Mouse (Mus musculus) heart, embryonic 15.5 days (tissue): ENCODE measurements around the gene Psmc3ip. TPM values are rescaled to one million over a fixed set of nuclear protein-coding genes. Genes with fewer than 3 reads are reported as not detected.

Source experiments
- ATAC-seq: fragments of 200-750 bp; cut with Nextera tagmentation; replicated peaks from 2 replicates; pipeline ENCODE4 v1.8.0; 2017; ENCODE audit warnings: low read depth, moderate TSS enrichment; ENCODE audit not compliant: insufficient number of reproducible peaks, insufficient read depth, low FRiP score
- H3K27ac ChIP-seq: fragments of 300-500 bp; sonication (generic); 2 replicates; pipeline ENCODE4 v1.5.1; 2015; ENCODE audit warnings: mild to moderate bottlenecking, inconsistent platforms
- H3K27me3 ChIP-seq: fragments of 300-500 bp; sonication (generic); 2 replicates; pipeline ENCODE4 v1.6.1; 2015; ENCODE audit warnings: inconsistent platforms
- H3K36me3 ChIP-seq: fragments of 300-500 bp; sonication (generic); 2 replicates; pipeline ENCODE4 v1.6.1; 2015; ENCODE audit warnings: mild to moderate bottlenecking, inconsistent platforms
- H3K4me1 ChIP-seq: fragments of 300-500 bp; sonication (generic); replicated peaks from 2 replicates; pipeline ENCODE4 v1.6.1; 2015; ENCODE audit warnings: inconsistent platforms
- H3K4me2 ChIP-seq: fragments of 300-500 bp; sonication (generic); 2 replicates; pipeline ENCODE4 v1.6.1; 2015; ENCODE audit warnings: inconsistent platforms, mild to moderate bottlenecking, moderate library complexity
- H3K4me3 ChIP-seq: fragments of 300-500 bp; sonication (generic); 2 replicates; pipeline ENCODE4 v1.5.1; 2015; ENCODE audit warnings: mild to moderate bottlenecking, inconsistent platforms
- H3K9ac ChIP-seq: fragments of 300-500 bp; sonication (generic); 2 replicates; pipeline ENCODE4 v1.6.1; 2015; ENCODE audit warnings: mild to moderate bottlenecking, inconsistent platforms
- H3K9me3 ChIP-seq: fragments of 300-500 bp; sonication (generic); replicated peaks from 2 replicates; pipeline ENCODE4 v1.6.1; 2016; ENCODE audit warnings: inconsistent platforms
- WGBS: fragments of 180-500 bp; shearing (Covaris S2); methylation state at CpG from one replicate; pipeline ENCODE4 v1.1.7; 2015; ENCODE audit warnings: mixed read lengths; 5-methylcytosine and 5-hydroxymethylcytosine counted together
- polyA plus RNA-seq: library from polyadenylated mRNA; unstranded; fragments of >200 nt; fragmentation: Nextera tagmentation; extraction: Ambion mirVana; gene quantifications from 2 replicates; pipeline ENCODE4 v1.2.1, GENCODE M21; 2015

Psmc3ip gene
- polyA plus RNA-seq, 1 experiment from 2014 or later, result 16.6 TPM

DNA sequence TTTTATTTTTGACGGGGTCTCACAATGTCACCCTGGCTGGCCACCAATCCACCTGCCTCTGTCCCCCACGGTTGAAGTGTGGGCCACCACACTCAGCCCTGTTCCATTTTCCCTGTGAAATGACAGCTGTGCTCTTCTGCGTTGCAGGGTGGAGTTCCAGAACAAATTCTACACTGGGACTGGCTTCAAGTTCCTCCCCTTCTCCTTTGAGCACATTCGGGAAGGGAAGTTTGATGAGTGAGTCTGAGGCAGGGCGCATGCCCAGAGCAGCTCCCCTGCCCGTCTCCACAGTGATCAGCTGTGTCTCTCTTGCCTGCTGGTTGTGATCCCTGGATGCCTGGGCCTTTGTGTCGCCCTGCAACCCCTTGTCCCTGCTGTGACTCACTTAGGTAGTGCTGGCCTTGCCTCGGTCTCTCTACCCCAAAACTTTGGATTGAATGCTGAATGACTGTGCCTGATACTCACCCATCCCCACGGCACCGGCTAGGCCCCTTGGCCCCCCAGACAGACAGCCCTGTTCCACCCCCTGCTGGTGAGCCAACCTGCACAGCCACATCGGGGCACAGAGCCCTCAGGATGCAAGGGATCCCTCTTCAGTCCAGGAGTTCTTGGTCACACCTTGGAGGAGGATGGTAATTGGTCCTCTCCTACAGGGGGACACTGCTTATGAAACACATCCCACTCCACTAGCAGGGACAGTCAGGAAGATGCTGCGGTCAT is 32.9 kb downstream of the Psmc3ip start:
- Histone ChIP-seq H3K4me1 (peaks cover 94% of the 10 kb centered on the region), H3K9ac (0 out of 2 replicates have a peak overlapping the region, but pooled peaks have one; percentile 29), H3K4me3 (no peak overlapping the region), H3K36me3 (no peaks in the 10 kb centered on the region), H3K9me3 (no peaks in the 10 kb centered on the region), H3K4me2 (no peak overlapping the region), H3K27me3 (no peaks in the 10 kb centered on the region), H3K27ac (peak overlapping the region; percentile 98)
- ATAC-seq, result no peak
- 64% methylated on average over 12 of the region's 12 CpGs for whole genome bisulfite sequencing

DNA sequence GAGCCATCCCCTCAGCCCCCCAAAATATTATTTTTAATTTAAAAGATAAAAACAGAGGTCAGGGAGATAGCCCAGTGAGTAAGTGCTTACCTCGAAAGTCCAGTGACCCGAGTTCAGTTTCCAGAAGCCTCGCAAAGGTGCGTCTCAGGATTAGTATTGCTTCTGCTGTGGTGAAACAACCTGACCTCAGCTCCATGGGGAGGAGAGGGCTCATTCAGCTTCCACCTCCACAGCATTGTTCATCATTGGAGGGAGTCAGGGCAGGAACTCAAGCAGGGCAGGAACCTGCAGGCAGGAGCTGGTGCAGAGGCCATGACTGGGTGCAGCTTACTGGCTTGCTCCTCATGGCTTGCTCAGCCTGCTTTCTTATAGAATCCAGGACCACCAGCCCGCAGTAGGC is 34.2 kb downstream of the Psmc3ip start:
- ATAC-seq, result no peak

DNA sequence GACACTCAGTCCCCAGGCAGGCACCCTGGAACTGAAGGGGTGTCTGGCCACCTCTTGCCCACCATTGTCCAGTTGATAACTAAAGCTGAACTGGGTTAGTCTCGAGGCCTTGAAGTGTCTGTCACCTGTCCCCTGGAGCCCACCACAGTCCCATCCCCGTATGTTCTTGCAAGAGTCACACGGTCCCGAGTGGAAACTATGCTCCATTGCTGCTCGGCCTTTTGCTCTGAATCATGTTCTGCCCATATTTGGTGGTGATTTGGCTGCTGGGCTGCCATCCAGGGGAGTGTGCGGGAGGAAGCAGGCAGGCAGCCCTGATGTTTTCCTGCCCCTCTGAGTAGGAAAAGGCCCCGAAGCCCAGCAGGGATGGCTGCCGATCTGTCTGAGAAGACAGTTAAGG is 35.1 kb downstream of the Psmc3ip start:
- peak; percentile 11; the same call in 1 of the 2 replicates for ATAC-seq
- Histone ChIP-seq H3K36me3 (no peaks in the 10 kb centered on the region), H3K9me3 (no peaks in the 10 kb centered on the region), H3K27ac (peak overlapping the region; percentile 98), H3K4me3 (no peak overlapping the region), H3K27me3 (no peaks in the 10 kb centered on the region), H3K9ac (peak overlapping the region; percentile 31; the same call in 1 of the 2 replicates), H3K4me2 (no peak overlapping the region), H3K4me1 (peaks cover 99% of the 10 kb centered on the region)
- 12% methylated on average over 8 of the region's 8 CpGs for WGBS

More for the DNA sequence above, 34.2 kb downstream of the Psmc3ip start:
- H3K27ac ChIP-seq, result peak overlapping the region; percentile 98
- peaks cover 94% of the 10 kb centered on the region for H3K4me1 ChIP-seq
- no peaks in the 10 kb centered on the region for H3K27me3 ChIP-seq
- no peak overlapping the region for H3K4me3 ChIP-seq
- no peak overlapping the region for H3K9ac ChIP-seq
- no peaks in the 10 kb centered on the region for H3K9me3 ChIP-seq
- WGBS, result 76% methylated on average over 5 of the region's 5 CpGs
- no peak overlapping the region for H3K4me2 ChIP-seq
- no peaks in the 10 kb centered on the region for H3K36me3 ChIP-seq

DNA sequence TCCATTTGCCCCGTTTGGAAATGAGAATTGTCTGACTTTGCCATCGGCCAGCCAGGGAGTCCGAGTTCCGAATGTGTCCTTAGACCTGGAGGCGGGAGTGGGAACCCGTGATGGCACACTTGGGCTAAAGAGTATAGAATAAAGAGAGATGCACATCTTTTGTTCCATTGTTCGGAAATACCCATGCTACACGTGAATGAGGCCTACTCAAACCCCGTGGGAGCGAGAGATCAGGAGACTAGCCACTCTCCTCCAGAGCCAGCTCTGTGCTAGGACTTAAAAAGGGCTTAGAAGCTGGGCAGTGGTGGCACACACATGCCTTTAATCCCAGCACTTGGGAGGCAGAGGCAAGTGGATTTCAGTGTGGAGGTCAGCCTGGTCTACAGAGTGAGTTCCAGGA is 35.8 kb downstream of the Psmc3ip start:
- WGBS, result 79% methylated on average over 10 of the region's 10 CpGs
- Histone ChIP-seq H3K4me1 (peaks cover 93% of the 10 kb centered on the region), H3K9me3 (no peaks in the 10 kb centered on the region), H3K4me2 (no peak overlapping the region), H3K9ac (0 out of 2 replicates have a peak overlapping the region, but pooled peaks have one; percentile 19), H3K27me3 (no peaks in the 10 kb centered on the region), H3K4me3 (no peak overlapping the region), H3K36me3 (peaks cover under 1% of the 10 kb centered on the region; the same call in 1 of the 2 replicates), H3K27ac (peak overlapping the region; percentile 98)
- no peak for ATAC-seq

DNA sequence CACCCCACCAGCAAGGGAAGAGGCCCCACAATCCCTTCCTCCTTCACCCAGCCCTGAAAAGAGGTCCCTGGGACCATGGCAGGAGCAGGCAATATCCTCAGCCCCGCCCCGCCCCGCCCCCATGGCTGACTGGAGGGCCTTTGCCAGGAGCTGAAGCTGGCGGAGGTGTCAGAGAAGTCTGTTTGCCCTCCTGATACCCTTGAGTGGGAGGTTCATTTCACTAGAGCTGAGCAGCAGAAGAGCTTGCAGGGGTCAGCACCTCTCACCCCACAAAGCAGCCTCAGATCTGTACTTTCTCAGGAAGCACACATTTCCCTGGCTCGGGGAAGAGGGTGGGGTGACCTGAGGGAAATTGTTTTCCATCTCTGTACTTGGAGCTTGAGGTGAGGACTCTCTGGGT is 36.5 kb downstream of the Psmc3ip start:
- H3K4me1 ChIP-seq, result peaks cover 86% of the 10 kb centered on the region
- H3K9ac ChIP-seq, result peak overlapping the region; percentile 31; the same call in 1 of the 2 replicates
- no peak overlapping the region for H3K4me2 ChIP-seq
- no peaks in the 10 kb centered on the region for H3K9me3 ChIP-seq
- WGBS, result 29% methylated on average over 5 of the region's 5 CpGs
- H3K27ac ChIP-seq, result peak overlapping the region; percentile 98
- no peak for ATAC-seq
- peaks cover 8% of the 10 kb centered on the region for H3K36me3 ChIP-seq
- no peaks in the 10 kb centered on the region for H3K27me3 ChIP-seq
- no peak overlapping the region for H3K4me3 ChIP-seq

DNA sequence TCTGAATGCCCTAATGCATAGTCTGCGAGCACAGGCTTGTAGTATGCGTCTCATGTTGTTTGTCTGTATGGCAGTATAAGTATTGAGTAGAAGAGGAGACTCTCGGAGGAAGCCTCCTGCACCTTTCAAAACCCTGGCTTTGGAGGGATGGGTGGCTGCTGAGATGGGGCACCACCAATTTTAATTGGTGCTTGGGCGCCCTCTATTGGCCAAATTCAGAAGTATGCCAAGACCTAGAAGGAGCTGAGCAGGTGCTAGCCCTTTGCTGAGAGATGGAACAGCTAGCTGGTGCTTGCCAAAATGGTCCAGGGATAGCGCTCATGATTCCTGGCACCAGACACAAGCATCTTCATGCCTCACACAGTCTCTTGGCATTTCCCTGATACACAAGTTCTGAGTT is 37.4 kb downstream of the Psmc3ip start:
- peaks cover 15% of the 10 kb centered on the region for H3K36me3 ChIP-seq
- H3K4me1 ChIP-seq, result peaks cover 77% of the 10 kb centered on the region

DNA sequence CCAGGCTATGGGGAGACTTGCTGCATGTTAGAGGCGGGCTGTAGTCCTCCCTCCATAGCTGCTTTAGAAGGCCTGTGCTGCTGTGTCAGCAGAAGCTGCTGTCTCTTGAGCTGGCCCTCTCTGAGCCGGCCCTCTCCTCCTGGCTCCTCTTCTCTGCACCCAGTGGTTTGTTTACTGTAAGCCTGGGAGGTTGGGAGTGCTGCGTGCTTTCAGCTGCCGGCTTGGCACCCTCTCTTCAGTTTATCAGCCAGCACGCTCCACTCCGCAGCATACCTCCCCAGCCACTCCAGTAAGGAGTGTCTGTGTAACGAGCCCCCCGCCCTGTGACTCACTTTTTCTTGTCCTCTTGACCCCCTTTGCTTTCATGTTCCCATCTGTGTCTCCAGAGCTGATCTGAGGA is 38.4 kb downstream of the Psmc3ip start:
- Histone ChIP-seq H3K4me3 (no peak overlapping the region), H3K4me1 (peaks cover 68% of the 10 kb centered on the region), H3K27me3 (no peaks in the 10 kb centered on the region), H3K9me3 (no peaks in the 10 kb centered on the region), H3K4me2 (peak overlapping the region; percentile 13), H3K36me3 (peaks cover 17% of the 10 kb centered on the region), H3K9ac (peak overlapping the region; percentile 38), H3K27ac (peak overlapping the region; percentile 98)
- ATAC-seq, result peak; percentile 76
- 23% methylated on average over 8 of the region's 8 CpGs for WGBS

More for the DNA sequence above, 37.4 kb downstream of the Psmc3ip start:
- Histone ChIP-seq H3K9me3 (no peaks in the 10 kb centered on the region), H3K4me3 (no peak overlapping the region), H3K4me2 (no peak overlapping the region), H3K9ac (no peak overlapping the region), H3K27me3 (no peaks in the 10 kb centered on the region), H3K27ac (peak overlapping the region; percentile 98)
- WGBS, result 26% methylated on average over 5 of the region's 5 CpGs
- ATAC-seq, result no peak

DNA sequence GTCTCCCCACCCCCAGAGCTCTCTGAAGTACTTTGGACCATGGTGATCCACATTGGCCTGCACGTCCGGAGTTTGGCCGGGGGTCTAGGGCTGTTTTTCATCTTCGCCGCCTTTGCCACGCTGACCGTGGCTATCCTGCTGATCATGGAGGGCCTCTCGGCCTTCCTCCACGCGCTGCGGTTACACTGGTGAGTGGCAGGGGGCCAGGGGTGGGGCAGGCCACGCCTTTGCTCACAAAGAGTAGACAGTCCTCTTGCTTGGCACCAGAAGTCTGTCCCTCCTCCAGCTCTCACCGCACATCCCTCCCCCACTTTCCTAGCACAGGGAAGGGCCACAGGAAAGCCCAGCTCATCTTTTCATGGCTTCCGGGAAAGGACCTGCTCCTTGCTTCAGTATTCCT is 39.8 kb downstream of the Psmc3ip start:
- peaks cover 17% of the 10 kb centered on the region for H3K36me3 ChIP-seq
- peak overlapping the region; percentile 98; the same call in 1 of the 2 replicates for H3K27ac ChIP-seq
- H3K27me3 ChIP-seq, result no peaks in the 10 kb centered on the region
- H3K4me2 ChIP-seq, result no peak overlapping the region
- H3K9ac ChIP-seq, result peak overlapping the region; percentile 11; the same call in 1 of the 2 replicates
- ATAC-seq, result no peak
- 69% methylated on average over 14 of the region's 14 CpGs for WGBS
- no peak overlapping the region for H3K4me3 ChIP-seq
- H3K9me3 ChIP-seq, result no peaks in the 10 kb centered on the region
- H3K4me1 ChIP-seq, result peaks cover 62% of the 10 kb centered on the region

DNA sequence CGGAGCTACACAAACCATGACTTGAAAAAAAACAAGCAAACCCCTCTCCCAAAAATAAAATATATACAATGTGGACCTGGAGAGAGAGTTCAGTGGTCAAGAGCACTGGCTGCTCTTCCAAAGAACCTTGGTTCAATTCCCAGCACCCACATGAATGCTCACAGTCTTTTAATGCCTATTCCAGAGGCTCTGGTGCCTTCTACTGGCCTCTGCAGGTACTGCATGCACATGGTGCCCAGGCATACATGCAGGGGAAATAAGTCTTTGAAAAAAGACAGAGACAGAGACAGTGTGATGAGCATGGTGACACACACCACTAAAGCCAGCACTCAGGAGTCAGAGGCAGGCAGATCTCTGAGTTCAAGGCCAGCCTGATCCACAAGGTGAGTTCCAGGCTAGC is 41.3 kb downstream of the Psmc3ip start:
- WGBS, result 94% methylated on average over 1 of the region's 1 CpGs
- H3K27me3 ChIP-seq, result no peaks in the 10 kb centered on the region
- H3K4me1 ChIP-seq, result peaks cover 48% of the 10 kb centered on the region
- ATAC-seq, result no peak
- no peak overlapping the region for H3K27ac ChIP-seq
- H3K4me3 ChIP-seq, result no peak overlapping the region
- H3K9ac ChIP-seq, result no peak overlapping the region
- no peaks in the 10 kb centered on the region for H3K9me3 ChIP-seq
- H3K4me2 ChIP-seq, result no peak overlapping the region
- H3K36me3 ChIP-seq, result peaks cover 30% of the 10 kb centered on the region

DNA sequence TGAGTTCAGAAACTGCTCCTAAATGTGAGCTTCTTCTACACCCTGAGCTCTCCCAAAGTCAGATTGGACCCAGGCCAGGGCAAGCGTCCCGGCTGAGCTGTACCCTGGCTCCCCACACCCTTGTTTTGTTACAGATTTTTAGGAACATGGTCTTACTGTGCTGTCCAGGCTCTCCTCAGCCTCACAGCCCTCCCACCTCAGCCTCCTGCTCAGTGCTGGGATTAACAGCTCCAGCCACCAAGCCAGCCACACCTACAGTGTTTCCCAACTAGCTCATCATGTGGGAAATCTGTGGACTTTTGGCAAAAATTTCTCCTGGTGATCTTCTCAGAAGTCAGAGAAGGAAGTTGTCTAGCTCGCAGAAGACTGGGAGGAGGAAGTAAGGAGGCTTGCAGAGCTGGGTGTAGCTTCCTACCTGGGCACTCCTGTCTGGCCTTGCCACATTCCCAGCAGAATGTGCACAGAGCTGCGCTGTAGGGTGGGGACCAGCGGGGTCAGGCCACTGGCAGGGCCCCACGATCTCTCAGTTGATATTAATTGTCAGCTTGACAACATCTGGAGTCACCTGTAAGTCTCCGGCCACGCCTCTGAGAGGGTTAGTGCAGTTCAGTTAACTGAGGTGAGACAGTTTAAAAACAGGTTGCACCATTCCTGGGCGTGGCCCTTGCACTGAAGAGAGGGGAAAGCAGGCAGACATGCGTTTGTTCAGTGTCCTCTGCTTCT is 42.3 kb downstream of the Psmc3ip start:
- Histone ChIP-seq H3K9ac (no peak overlapping the region), H3K27ac (peak overlapping the region; percentile 35; the same call in 1 of the 2 replicates), H3K4me3 (no peak overlapping the region), H3K36me3 (peaks cover 40% of the 10 kb centered on the region), H3K4me2 (no peak overlapping the region), H3K27me3 (no peaks in the 10 kb centered on the region), H3K4me1 (peaks cover 37% of the 10 kb centered on the region), H3K9me3 (no peaks in the 10 kb centered on the region)
- ATAC-seq, result no peak
- 84% methylated on average over 10 of the region's 10 CpGs for WGBS

DNA sequence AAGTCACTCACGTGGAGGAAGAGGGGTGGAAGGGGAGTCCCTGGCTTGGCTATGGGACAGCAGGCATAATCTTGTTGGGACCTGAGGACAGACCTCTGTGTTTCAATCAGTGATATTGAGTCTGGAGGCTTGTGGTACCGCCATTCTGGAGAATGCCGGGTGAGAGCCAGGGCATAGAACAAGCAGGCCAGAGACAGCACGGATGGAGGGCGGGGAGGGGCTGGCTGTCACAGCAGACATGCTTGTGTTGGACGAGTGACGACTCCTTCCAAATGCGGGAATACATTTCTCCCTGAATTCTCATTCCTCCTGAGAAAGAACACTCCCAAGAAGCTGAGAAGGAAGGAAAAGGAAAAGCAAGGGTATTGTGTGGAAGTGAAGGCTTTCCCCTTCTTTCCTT is 43.6 kb downstream of the Psmc3ip start:
- no peak overlapping the region for H3K9ac ChIP-seq
- ATAC-seq, result no peak
- no peaks in the 10 kb centered on the region for H3K27me3 ChIP-seq
- 73% methylated on average over 8 of the region's 8 CpGs for WGBS
- H3K36me3 ChIP-seq, result peaks cover 49% of the 10 kb centered on the region
- H3K4me2 ChIP-seq, result no peak overlapping the region
- no peak overlapping the region for H3K4me3 ChIP-seq
- no peaks in the 10 kb centered on the region for H3K9me3 ChIP-seq
- H3K27ac ChIP-seq, result 0 out of 2 replicates have a peak overlapping the region, but pooled peaks have one; percentile 50
- peaks cover 29% of the 10 kb centered on the region for H3K4me1 ChIP-seq
